Mouse (Mus musculus): ENCODE data around the gene Vps13d.

The Vps13d gene

GRCm38 (mm10) chr4:145004176-145004575 lies 190.6 kb downstream of the Vps13d start:
- no peak for DNase-seq (ENCODE audit: low read depth)

- DNase-seq (ENCODE audit: low read depth), result peak; percentile 42
Observed at GRCm38 (mm10) chr4:145002733-145003132, 192.1 kb downstream of the Vps13d start.

- DNase-seq (ENCODE audit: low read depth), result peak; percentile 89
Observed at GRCm38 (mm10) chr4:144999903-145000382, 194.9 kb downstream of the Vps13d start.

- peak; percentile 80 for DNase-seq (ENCODE audit: low read depth)
Observed at GRCm38 (mm10) chr4:144999572-144999880, 195.3 kb downstream of the Vps13d start.

GRCm38 (mm10) chr4:144998808-144999571 lies 195.8 kb downstream of the Vps13d start:
- peak; percentile 33 for DNase-seq (ENCODE audit: low read depth)

- DNase-seq (ENCODE audit: low read depth), result peak; percentile 90
Observed at GRCm38 (mm10) chr4:144997887-144998658, 196.7 kb downstream of the Vps13d start.

GRCm38 (mm10) chr4:144996996-144997820 lies 197.6 kb downstream of the Vps13d start:
- peak; percentile 57 for DNase-seq (ENCODE audit: low read depth)

- peak; percentile 86 for DNase-seq (ENCODE audit: low read depth)
Observed at GRCm38 (mm10) chr4:144995826-144996225, 199.0 kb downstream of the Vps13d start.

GRCm38 (mm10) chr4:144993047-144993917 lies 201.5 kb downstream of the Vps13d start:
- no peak for DNase-seq (ENCODE audit: low read depth)

- DNase-seq (ENCODE audit: low read depth), result no peak
Observed at GRCm38 (mm10) chr4:144992413-144992812, 202.4 kb downstream of the Vps13d start.

- DNase-seq (ENCODE audit: low read depth), result no peak
Observed at GRCm38 (mm10) chr4:144988443-144989206, 206.2 kb downstream of the Vps13d start.

GRCm38 (mm10) chr4:144986016-144986805 lies 208.6 kb downstream of the Vps13d start:
- DNase-seq (ENCODE audit: low read depth), result peak; percentile 24

- DNase-seq (ENCODE audit: low read depth), result no peak
Observed at GRCm38 (mm10) chr4:144983821-144984371, 210.9 kb downstream of the Vps13d start.

- no peak for DNase-seq (ENCODE audit: low read depth)
Observed at GRCm38 (mm10) chr4:144983228-144983744, 211.5 kb downstream of the Vps13d start.

- peak; percentile 68 for DNase-seq (ENCODE audit: low read depth)
Observed at GRCm38 (mm10) chr4:144980811-144981551, 213.8 kb downstream of the Vps13d start.

GRCm38 (mm10) chr4:144980110-144980509 lies 214.7 kb downstream of the Vps13d start:
- DNase-seq (ENCODE audit: low read depth), result peak; percentile 38

GRCm38 (mm10) chr4:144978039-144978438 lies 216.8 kb downstream of the Vps13d start:
- no peak for DNase-seq (ENCODE audit: low read depth)

GRCm38 (mm10) chr4:144977057-144977456 lies 217.7 kb downstream of the Vps13d start:
- no peak for DNase-seq (ENCODE audit: low read depth)

Measured in 416B (cell line).